Mouse (Mus musculus) retina, adult 2 months (tissue): Measurements from ENCODE around the gene Orai3.
"Not testable (repeated sequence)": the region's sequence is repeated elsewhere in the genome, so short reads cannot be mapped to it uniquely, and the experiment has no call there.

Experiments used
- DNase-seq: peaks from one replicate; pipeline ENCODE4 v3.0.0-alpha.2; 2012; ENCODE audit warnings: low read depth, low spot score

Orai3 gene

GRCm38 (mm10) chr7:127769651-127770038 is at the start of gene Orai3:
Orai3 (plus strand) TSS chr7:127769815.
- no peak for DNase-seq

- DNase-seq: no peak
Measured at GRCm38 (mm10) chr7:127725490-127725889, 44.1 kb upstream of the Orai3 start.

GRCm38 (mm10) chr7:127725924-127726323 is 43.7 kb upstream of the Orai3 start:
- no peak for DNase-seq

- DNase-seq: no peak
Measured at GRCm38 (mm10) chr7:127727898-127728297, 41.7 kb upstream of the Orai3 start.

- no peak for DNase-seq
Measured at GRCm38 (mm10) chr7:127730170-127730569, 39.4 kb upstream of the Orai3 start.

- DNase-seq: not testable (repeated sequence)
Measured at GRCm38 (mm10) chr7:127732066-127732465, 37.5 kb upstream of the Orai3 start, which contains the start of gene Ctf2. Ctf2 (minus strand) TSS chr7:127732166.

GRCm38 (mm10) chr7:127744366-127745045 is 25.1 kb upstream of the Orai3 start, which contains the start of gene Fbxl19:
Fbxl19 (plus strand) TSS chr7:127744543.
- no peak for DNase-seq

- peak; percentile 93 for DNase-seq
Measured at GRCm38 (mm10) chr7:127745251-127745651, 24.4 kb upstream of the Orai3 start.

GRCm38 (mm10) chr7:127745652-127746493 is 23.7 kb upstream of the Orai3 start:
- peak; percentile 99 for DNase-seq

GRCm38 (mm10) chr7:127746494-127747491 is 22.8 kb upstream of the Orai3 start:
- no peak for DNase-seq

- no peak for DNase-seq
Measured at GRCm38 (mm10) chr7:127747559-127748234, 21.9 kb upstream of the Orai3 start.

GRCm38 (mm10) chr7:127748235-127748560 is 21.4 kb upstream of the Orai3 start:
- DNase-seq: no peak

GRCm38 (mm10) chr7:127750131-127751127 is 19.2 kb upstream of the Orai3 start:
- DNase-seq: peak; percentile 76

GRCm38 (mm10) chr7:127751619-127752018 is 18.0 kb upstream of the Orai3 start:
- DNase-seq: no peak

GRCm38 (mm10) chr7:127752069-127752468 is 17.5 kb upstream of the Orai3 start:
- DNase-seq: no peak

- DNase-seq: no peak
Measured at GRCm38 (mm10) chr7:127753158-127753557, 16.5 kb upstream of the Orai3 start.

- DNase-seq: no peak
Measured at GRCm38 (mm10) chr7:127753741-127754140, 15.9 kb upstream of the Orai3 start.

GRCm38 (mm10) chr7:127759716-127760115 is 9.9 kb upstream of the Orai3 start:
- DNase-seq: no peak

- DNase-seq: no peak
Measured at GRCm38 (mm10) chr7:127760478-127760877, 9.1 kb upstream of the Orai3 start.

GRCm38 (mm10) chr7:127761026-127761425 is 8.6 kb upstream of the Orai3 start:
- no peak for DNase-seq
